Mouse (Mus musculus): ENCODE results near the gene Ccdc74a.
A peak's percentile ranks its signal among the peaks of the same experiment; 100 is the strongest.

DNA sequence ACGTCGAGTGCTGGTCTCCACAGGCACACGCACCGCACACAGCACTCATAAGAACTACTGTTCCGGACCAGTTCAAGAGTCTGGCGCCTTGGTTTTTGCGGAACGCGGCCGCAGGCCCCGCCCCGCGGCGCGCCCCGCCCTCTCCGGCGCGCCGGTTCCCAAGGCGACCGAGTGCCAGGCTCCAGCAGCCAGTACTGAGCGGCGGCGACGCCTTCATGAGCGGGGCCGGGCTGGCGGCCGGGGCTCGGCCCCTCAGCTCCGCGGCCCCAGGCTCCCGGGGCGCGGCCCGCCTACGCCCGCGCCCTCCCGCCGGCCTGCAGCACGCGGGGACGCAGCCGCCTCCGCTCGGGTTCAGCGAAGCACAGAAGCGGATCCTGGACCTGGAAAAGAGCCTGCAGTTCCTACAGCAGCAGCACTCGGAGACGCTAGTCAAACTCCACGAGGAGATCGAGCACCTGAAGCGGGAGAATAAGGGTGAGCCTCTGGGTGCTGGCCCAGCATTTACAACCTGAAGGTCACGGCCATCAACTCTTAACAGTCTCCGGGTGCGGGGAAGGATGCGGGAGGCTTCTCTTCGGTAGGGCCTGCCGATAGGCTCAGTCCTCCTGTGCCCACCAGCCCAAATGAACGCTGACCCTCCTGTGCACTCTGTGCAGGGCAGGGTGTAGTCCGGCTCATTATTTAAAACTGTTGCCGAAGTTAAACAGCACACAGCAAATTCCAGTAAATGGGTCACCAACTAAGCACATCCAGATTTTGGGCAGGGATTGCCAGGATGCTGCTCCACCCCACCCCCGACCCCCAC, at the start of gene Ccdc74a:
- TF ChIP-seq POLR2A (IDR thresholded peaks at IDR 0.05; ENCODE audit: insufficient read depth, low read depth, low read length) (peak; percentile 15; the same call in 1 of the 2 replicates), CTCF (IDR thresholded peaks at IDR 0.05; ENCODE audit: insufficient read depth, low read depth, low read length) (peak; percentile 16; the same call in 1 of the 2 replicates)
